Mouse (Mus musculus) subcutaneous adipose tissue, adult 2 months (tissue): ENCODE measurements around the gene Pogz. TPM values are rescaled to one million over a fixed set of nuclear protein-coding genes. Genes with fewer than 3 reads are reported as not detected.

Source experiments
- polyA plus RNA-seq: library from polyadenylated mRNA; depleted of rRNA; stranded (reverse); fragments of >200 nt; gene quantifications from 2 replicates; pipeline ENCODE4 v1.2.3, GENCODE M21; 2012; ENCODE audit warnings: low replicate concordance; rRNA removed

Pogz gene
- polyA plus RNA-seq = 13.1 and 36.3 TPM in 2 replicates

DNA sequence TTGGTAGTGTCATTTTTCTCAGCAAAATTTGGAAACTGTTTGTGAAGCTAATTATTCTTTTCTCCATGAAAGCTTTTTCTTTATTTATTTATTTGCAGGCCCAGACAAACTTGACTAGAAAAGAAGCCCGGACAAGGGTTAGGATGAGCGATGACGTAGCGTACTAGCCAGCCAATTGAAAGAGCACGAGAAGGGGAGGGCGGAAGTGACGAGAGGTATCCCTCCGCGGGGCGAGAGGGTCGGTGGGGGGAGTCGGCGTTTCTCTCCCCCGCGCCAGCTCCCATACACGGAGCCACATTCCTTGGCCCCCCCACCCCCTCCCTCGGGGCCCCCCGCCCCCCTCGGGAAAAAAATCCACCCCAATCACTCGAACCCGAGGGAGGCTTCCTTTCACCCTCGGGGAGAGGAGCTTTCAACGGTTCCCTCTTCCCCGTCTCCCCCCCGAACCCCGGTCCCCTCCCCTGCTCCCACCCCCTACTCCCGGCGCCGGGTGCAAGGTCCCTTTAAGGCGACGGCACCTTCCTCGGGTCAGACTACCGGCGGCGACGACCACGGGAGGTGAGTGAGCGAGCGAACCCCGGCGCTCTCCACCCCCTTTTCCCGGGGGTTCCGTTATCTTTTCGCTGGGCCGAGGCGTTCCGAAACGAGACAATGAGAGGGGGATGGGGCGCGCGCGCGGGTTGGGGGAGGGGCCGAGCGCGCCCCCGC lies at the start of gene Pogz:
Gene Pogz, plus strand, starts transcription at position 385 of the 708 bp plus-strand sequence.

DNA sequence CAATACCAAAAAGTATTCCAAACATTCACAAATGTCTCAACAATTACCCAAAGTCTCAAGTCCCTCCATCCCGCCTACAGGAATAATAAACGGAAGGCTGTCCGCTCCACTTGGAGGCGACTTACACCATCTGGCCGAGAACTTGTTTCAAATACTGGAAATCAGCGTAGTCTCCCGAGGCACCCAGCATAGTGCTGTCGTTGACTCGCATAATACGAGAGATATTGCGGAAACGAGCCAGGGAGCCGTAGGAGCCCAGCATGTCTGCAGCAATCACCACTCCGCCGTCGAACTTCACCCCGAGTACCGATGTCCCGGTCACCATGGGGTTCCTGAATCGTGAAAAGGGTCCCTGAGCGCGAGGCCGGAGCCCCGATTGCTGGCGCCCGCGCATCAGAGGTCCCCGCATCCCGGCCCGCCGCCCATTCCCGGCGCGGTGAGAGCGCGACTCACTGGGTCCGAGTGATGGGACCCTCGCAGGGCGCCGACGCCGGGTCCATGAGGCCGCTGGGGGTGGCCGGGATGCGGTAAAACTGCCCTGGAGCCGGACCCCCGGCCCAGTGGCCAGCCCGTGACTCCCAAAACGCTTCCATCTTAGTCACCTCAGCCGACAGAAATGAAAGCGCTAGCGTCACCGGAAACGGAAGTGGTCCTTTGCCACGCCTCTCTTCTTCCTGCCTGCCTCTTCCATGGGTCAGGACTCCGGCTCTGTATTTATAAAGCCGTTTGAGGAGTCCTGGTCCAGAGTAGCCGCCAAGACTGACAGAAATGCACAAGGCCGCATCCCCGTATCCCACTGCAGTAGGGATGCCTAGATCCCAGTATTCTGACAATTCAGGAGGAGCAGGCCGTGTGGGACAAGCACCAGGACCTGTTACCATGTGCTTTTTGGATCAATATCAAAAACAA lies 49.2 kb downstream of the Pogz start, which contains the start of gene Psmb4:
Gene Psmb4, minus strand, starts transcription at position 646 of the 909 bp plus-strand sequence.

Other genes with a start within 250 kb of the Pogz start
- gene Gm10972, start 194.5 kb upstream of the Pogz start, polyA plus RNA-seq = not detected in 2 replicates
- gene Tuft1, start 178.7 kb upstream of the Pogz start, polyA plus RNA-seq = 1.6 and 9.6 TPM in 2 replicates
- gene Selenbp2, start 144.0 kb upstream of the Pogz start, polyA plus RNA-seq = 3.0 and 3.2 TPM in 2 replicates
- gene Cgn, start 51.1 kb upstream of the Pogz start, polyA plus RNA-seq = 0.20 and 5.0 TPM in 2 replicates
- 221 and 267 TPM in 2 replicates for gene Psmb4, start 49.4 kb downstream of the Pogz start, polyA plus RNA-seq
- 143 and 365 TPM in 2 replicates for gene Selenbp1, start 95.5 kb downstream of the Pogz start, polyA plus RNA-seq
- gene Rfx5, start 116.5 kb downstream of the Pogz start, polyA plus RNA-seq = 11.9 and 30.6 TPM in 2 replicates
- gene Pi4kb, start 137.2 kb downstream of the Pogz start, polyA plus RNA-seq = 55.5 and 65.6 TPM in 2 replicates
- gene Zfp687, start 177.9 kb downstream of the Pogz start, polyA plus RNA-seq = 14.2 and 26.4 TPM in 2 replicates
- gene Psmd4, start 205.0 kb downstream of the Pogz start, polyA plus RNA-seq = 192 and 240 TPM in 2 replicates